Mouse (Mus musculus) brain, embryonic 14.5 days (tissue): ENCODE measurements around the gene 9230112D13Rik.

ENCODE experiments used
- CTCF ChIP-seq: fragments of 200-500 bp; IDR thresholded peaks from 2 replicates; pipeline ENCODE4 v1.5.1; 2012; ENCODE audit warnings: inconsistent platforms, mild to moderate bottlenecking, moderate library complexity, borderline replicate concordance; ENCODE audit not compliant: insufficient read depth, insufficient read length; ENCODE audit errors: extremely low read depth
- POLR2A ChIP-seq: fragments of 200-500 bp; IDR thresholded peaks from 2 replicates; pipeline ENCODE4 v1.6.1; 2012; ENCODE audit warnings: mild to moderate bottlenecking, inconsistent platforms, borderline replicate concordance; ENCODE audit not compliant: poor library complexity, insufficient read depth, insufficient read length, severe bottlenecking; ENCODE audit errors: extremely low read depth

DNA sequence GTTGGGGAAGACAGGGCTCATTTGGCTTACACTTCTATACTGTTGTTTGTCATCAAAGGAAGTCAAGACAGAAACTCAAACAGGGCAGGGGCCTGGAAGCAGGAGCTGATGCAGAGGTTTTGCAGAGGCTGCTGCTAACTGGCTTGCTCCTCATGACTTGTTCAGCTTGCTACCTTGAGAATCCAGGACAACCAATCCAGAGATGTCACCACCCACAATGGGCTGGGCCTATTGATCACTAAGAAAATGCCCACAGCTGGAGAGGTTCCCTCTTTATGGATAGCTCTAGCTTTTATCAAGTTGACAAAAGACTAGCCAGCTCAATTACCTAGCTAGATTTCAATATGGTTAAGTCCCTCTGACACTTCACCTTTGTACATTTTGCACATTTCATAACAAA, 51.0 kb downstream of the 9230112D13Rik start:
- no peak for TF ChIP-seq CTCF
- no peak for TF ChIP-seq POLR2A
